Mouse (Mus musculus): ENCODE results near the gene Ndel1. TPM values are rescaled to one million over a fixed set of nuclear protein-coding genes. Genes with fewer than 3 reads are reported as not detected.

Ndel1 gene
- polyA plus RNA-seq, 1 experiment from 2014 or later = 56.3 TPM

GRCm38 (mm10) chr11:68902047-68902364 is 30.3 kb upstream of the Ndel1 start:
- peaks cover 4% of the 10 kb centered on the region; the same call in 1 of the 2 replicates for H3K27me3 ChIP-seq (ENCODE audit: insufficient read depth, poor library complexity, severe bottlenecking)
- 1% methylated on average over 10 of the region's 10 CpGs for WGBS
- DNase-seq (ENCODE audit: low spot score) = no peak
- no peaks in the 10 kb centered on the region for H3K9me3 ChIP-seq
- H3K36me3 ChIP-seq = peaks cover 48% of the 10 kb centered on the region
- H3K4me1 ChIP-seq (replicated peaks) = peaks cover 15% of the 10 kb centered on the region
- peak overlapping the region; percentile 97 for H3K27ac ChIP-seq
- peak overlapping the region; percentile 88 for H3K4me3 ChIP-seq

GRCm38 (mm10) chr11:68901351-68902046 is 29.8 kb upstream of the Ndel1 start, which contains the start of gene Rpl26:
Gene Rpl26, plus strand, starts transcription at chr11:68901583.
- DNase-seq (ENCODE audit: low spot score) = peak; percentile 98
- H3K27ac ChIP-seq = peak within 1 kb of the TSS; percentile 97
- under 1% methylated on average over 52 of the region's 52 CpGs for WGBS
- H3K36me3 ChIP-seq = peaks cover 42% of the 10 kb centered on the region
- peaks cover 4% of the 10 kb centered on the region; the same call in 1 of the 2 replicates for H3K27me3 ChIP-seq (ENCODE audit: insufficient read depth, poor library complexity, severe bottlenecking)
- peak within 1 kb of the TSS; percentile 88 for H3K4me3 ChIP-seq
- H3K9me3 ChIP-seq = no peaks in the 10 kb centered on the region
- H3K4me1 ChIP-seq (replicated peaks) = peaks cover 15% of the 10 kb centered on the region

GRCm38 (mm10) chr11:68900519-68901350 is 29.1 kb upstream of the Ndel1 start:
- H3K27me3 ChIP-seq (ENCODE audit: insufficient read depth, poor library complexity, severe bottlenecking) = peaks cover 4% of the 10 kb centered on the region; the same call in 1 of the 2 replicates
- no peaks in the 10 kb centered on the region for H3K9me3 ChIP-seq
- peaks cover 35% of the 10 kb centered on the region for H3K36me3 ChIP-seq
- H3K4me3 ChIP-seq = peak overlapping the region; percentile 88
- H3K27ac ChIP-seq = peak overlapping the region; percentile 97
- DNase-seq (ENCODE audit: low spot score) = no peak
- 25% methylated on average over 31 of the region's 31 CpGs for WGBS
- peaks cover 15% of the 10 kb centered on the region for H3K4me1 ChIP-seq (replicated peaks)

- peaks cover 4% of the 10 kb centered on the region; the same call in 1 of the 2 replicates for H3K27me3 ChIP-seq (ENCODE audit: insufficient read depth, poor library complexity, severe bottlenecking)
- no peak overlapping the region for H3K27ac ChIP-seq
- WGBS = 86% methylated on average over 8 of the region's 8 CpGs
- DNase-seq (ENCODE audit: low spot score) = no peak
- no peaks in the 10 kb centered on the region for H3K9me3 ChIP-seq
- peaks cover 26% of the 10 kb centered on the region for H3K36me3 ChIP-seq
- peaks cover 15% of the 10 kb centered on the region for H3K4me1 ChIP-seq (replicated peaks)
- H3K4me3 ChIP-seq = no peak overlapping the region
Observed at GRCm38 (mm10) chr11:68899815-68900214, 28.2 kb upstream of the Ndel1 start.

- no peaks in the 10 kb centered on the region for H3K9me3 ChIP-seq
- 90% methylated on average over 6 of the region's 6 CpGs for WGBS
- DNase-seq (ENCODE audit: low spot score) = no peak
- H3K36me3 ChIP-seq = peaks cover 15% of the 10 kb centered on the region
- H3K27me3 ChIP-seq (ENCODE audit: insufficient read depth, poor library complexity, severe bottlenecking) = peaks cover 4% of the 10 kb centered on the region; the same call in 1 of the 2 replicates
- H3K4me3 ChIP-seq = no peak overlapping the region
- H3K27ac ChIP-seq = no peak overlapping the region
- peaks cover 15% of the 10 kb centered on the region for H3K4me1 ChIP-seq (replicated peaks)
Observed at GRCm38 (mm10) chr11:68898790-68899189, 27.1 kb upstream of the Ndel1 start.

- Histone ChIP-seq H3K4me1 (replicated peaks) (peaks cover 11% of the 10 kb centered on the region), H3K27ac (no peak overlapping the region), H3K4me3 (no peak overlapping the region), H3K9me3 (no peaks in the 10 kb centered on the region), H3K36me3 (peaks cover 6% of the 10 kb centered on the region), H3K27me3 (ENCODE audit: insufficient read depth, poor library complexity, severe bottlenecking) (peaks cover 4% of the 10 kb centered on the region; the same call in 1 of the 2 replicates)
- WGBS = 78% methylated on average over 6 of the region's 6 CpGs
- no peak for DNase-seq (ENCODE audit: low spot score)
Observed at GRCm38 (mm10) chr11:68897838-68898237, 26.2 kb upstream of the Ndel1 start.

GRCm38 (mm10) chr11:68897120-68897519 is 25.5 kb upstream of the Ndel1 start:
- WGBS = 45% methylated on average over 4 of the region's 4 CpGs
- Histone ChIP-seq H3K4me3 (no peak overlapping the region), H3K9me3 (no peaks in the 10 kb centered on the region), H3K27me3 (ENCODE audit: insufficient read depth, poor library complexity, severe bottlenecking) (peaks cover 4% of the 10 kb centered on the region; the same call in 1 of the 2 replicates), H3K36me3 (no peaks in the 10 kb centered on the region), H3K4me1 (replicated peaks) (peaks cover 6% of the 10 kb centered on the region), H3K27ac (no peak overlapping the region)
- no peak for DNase-seq (ENCODE audit: low spot score)

- peaks cover 4% of the 10 kb centered on the region; the same call in 1 of the 2 replicates for H3K27me3 ChIP-seq (ENCODE audit: insufficient read depth, poor library complexity, severe bottlenecking)
- 94% methylated on average over 5 of the region's 5 CpGs for WGBS
- no peaks in the 10 kb centered on the region for H3K9me3 ChIP-seq
- H3K4me3 ChIP-seq = no peak overlapping the region
- DNase-seq (ENCODE audit: low spot score) = no peak
- H3K27ac ChIP-seq = no peak overlapping the region
- no peaks in the 10 kb centered on the region for H3K36me3 ChIP-seq
- H3K4me1 ChIP-seq (replicated peaks) = peaks cover 6% of the 10 kb centered on the region
Observed at GRCm38 (mm10) chr11:68896247-68896646, 24.6 kb upstream of the Ndel1 start.

- DNase-seq (ENCODE audit: low spot score) = no peak
Observed at GRCm38 (mm10) chr11:68893911-68894464, 22.3 kb upstream of the Ndel1 start.

GRCm38 (mm10) chr11:68892233-68892832 is 20.7 kb upstream of the Ndel1 start:
- WGBS = 77% methylated on average over 15 of the region's 15 CpGs
- Histone ChIP-seq H3K4me3 (no peak overlapping the region), H3K9me3 (no peaks in the 10 kb centered on the region), H3K36me3 (no peaks in the 10 kb centered on the region), H3K4me1 (replicated peaks) (peaks cover 4% of the 10 kb centered on the region), H3K27ac (no peak overlapping the region), H3K27me3 (ENCODE audit: insufficient read depth, poor library complexity, severe bottlenecking) (no peaks in the 10 kb centered on the region)
- no peak for DNase-seq (ENCODE audit: low spot score)

More at GRCm38 (mm10) chr11:68893911-68894464, 22.3 kb upstream of the Ndel1 start:
- Histone ChIP-seq H3K36me3 (no peaks in the 10 kb centered on the region), H3K4me1 (replicated peaks) (no peaks in the 10 kb centered on the region; the same call in 1 of the 2 replicates), H3K4me3 (no peak overlapping the region), H3K27ac (no peak overlapping the region; the same call in 1 of the 2 replicates), H3K27me3 (ENCODE audit: insufficient read depth, poor library complexity, severe bottlenecking) (no peaks in the 10 kb centered on the region), H3K9me3 (no peaks in the 10 kb centered on the region)
- WGBS = 74% methylated on average over 12 of the region's 12 CpGs

GRCm38 (mm10) chr11:68891823-68892222 is 20.2 kb upstream of the Ndel1 start:
- 81% methylated on average over 5 of the region's 5 CpGs for WGBS
- H3K27ac ChIP-seq = no peak overlapping the region

GRCm38 (mm10) chr11:68890625-68891024 is 19.0 kb upstream of the Ndel1 start:
- no peaks in the 10 kb centered on the region for H3K27me3 ChIP-seq (ENCODE audit: insufficient read depth, poor library complexity, severe bottlenecking)
- DNase-seq (ENCODE audit: low spot score) = no peak
- no peak overlapping the region for H3K4me3 ChIP-seq
- no peaks in the 10 kb centered on the region for H3K36me3 ChIP-seq
- peaks cover 4% of the 10 kb centered on the region for H3K4me1 ChIP-seq (replicated peaks)
- no peaks in the 10 kb centered on the region for H3K9me3 ChIP-seq
- WGBS = 62% methylated on average over 2 of the region's 2 CpGs
- no peak overlapping the region for H3K27ac ChIP-seq

More at GRCm38 (mm10) chr11:68891823-68892222, 20.2 kb upstream of the Ndel1 start:
- Histone ChIP-seq H3K27me3 (ENCODE audit: insufficient read depth, poor library complexity, severe bottlenecking) (no peaks in the 10 kb centered on the region), H3K4me3 (no peak overlapping the region), H3K36me3 (no peaks in the 10 kb centered on the region), H3K4me1 (replicated peaks) (peaks cover 4% of the 10 kb centered on the region), H3K9me3 (no peaks in the 10 kb centered on the region)
- no peak for DNase-seq (ENCODE audit: low spot score)
